Mouse (Mus musculus): ENCODE results near the gene Stim2. TPM values are rescaled to one million over a fixed set of nuclear protein-coding genes. Genes with fewer than 3 reads are reported as not detected.
A peak's percentile ranks its signal among the peaks of the same experiment; 100 is the strongest.

Stim2 gene
- total and polyA plus RNA-seq, 2 experiments from 2014 or later = 27.1 to 34.2 TPM

- Histone ChIP-seq H3K27ac (ENCODE audit: low read depth, low read length) (no peak overlapping the region), H3K4me1 (ENCODE audit: insufficient read depth) (no peaks in the 10 kb centered on the region), H3K4me2 (ENCODE audit: low read depth) (no peak overlapping the region), H3K9ac (no peak overlapping the region), H3K27me3 (ENCODE audit: insufficient read depth, low read length) (no peaks in the 10 kb centered on the region), H3K4me3 (ENCODE audit: low read depth, low read length) (no peak overlapping the region), H3K9me3 (ENCODE audit: low read length) (no peaks in the 10 kb centered on the region), H3K36me3 (ENCODE audit: insufficient read depth) (no peaks in the 10 kb centered on the region)
- DNase-seq (peak; percentile 76), ATAC-seq (peak; percentile 65)
- no peak for TF ChIP-seq CTCF (IDR thresholded peaks at IDR 0.05; ENCODE audit: low read depth)
- 42% methylated on average over 7 of the region's 7 CpGs for WGBS
These were observed 5.7 kb upstream of the Stim2 start for GRCm38 (mm10) chr5:53992616-53993015.

GRCm38 (mm10) chr5:53994576-53994975 is 3.7 kb upstream of the Stim2 start:
- Histone ChIP-seq H3K4me1 (ENCODE audit: insufficient read depth) (peaks cover under 1% of the 10 kb centered on the region; the same call in 1 of the 2 replicates), H3K36me3 (ENCODE audit: insufficient read depth) (no peaks in the 10 kb centered on the region), H3K4me3 (ENCODE audit: low read depth, low read length) (no peak overlapping the region), H3K4me2 (ENCODE audit: low read depth) (no peak overlapping the region), H3K9me3 (ENCODE audit: low read length) (no peaks in the 10 kb centered on the region), H3K27ac (ENCODE audit: low read depth, low read length) (no peak overlapping the region), H3K27me3 (ENCODE audit: insufficient read depth, low read length) (no peaks in the 10 kb centered on the region), H3K9ac (no peak overlapping the region)
- 78% methylated on average over 4 of the region's 4 CpGs for WGBS
- no peak for TF ChIP-seq CTCF (IDR thresholded peaks at IDR 0.05; ENCODE audit: low read depth)
- DNase-seq (no peak), ATAC-seq (no peak)

- H3K4me1 ChIP-seq (ENCODE audit: insufficient read depth) = peaks cover 8% of the 10 kb centered on the region; the same call in 1 of the 2 replicates
- peak; percentile 38 for ATAC-seq
- DNase-seq = peak; percentile 83
- no peaks in the 10 kb centered on the region for H3K9me3 ChIP-seq (ENCODE audit: low read length)
- 2% methylated on average over 34 of the region's 34 CpGs for WGBS
- peak overlapping the region; percentile 75 for H3K4me2 ChIP-seq (ENCODE audit: low read depth)
- no peaks in the 10 kb centered on the region for H3K36me3 ChIP-seq (ENCODE audit: insufficient read depth)
- TF ChIP-seq CTCF (IDR thresholded peaks at IDR 0.05; ENCODE audit: low read depth) = no peak
- H3K9ac ChIP-seq = peak overlapping the region; percentile 46
- peak overlapping the region; percentile 47 for H3K4me3 ChIP-seq (ENCODE audit: low read depth, low read length)
- H3K27me3 ChIP-seq (ENCODE audit: insufficient read depth, low read length) = no peaks in the 10 kb centered on the region
- no peak overlapping the region for H3K27ac ChIP-seq (ENCODE audit: low read depth, low read length)
These were observed 3.0 kb upstream of the Stim2 start for GRCm38 (mm10) chr5:53995316-53995715.

- TF ChIP-seq CTCF (IDR thresholded peaks at IDR 0.05; ENCODE audit: low read depth) = no peak
- no peak overlapping the region for H3K4me2 ChIP-seq (ENCODE audit: low read depth)
These were observed 1.5 kb upstream of the Stim2 start for GRCm38 (mm10) chr5:53996822-53997221.

GRCm38 (mm10) chr5:53998743-53999460 is 603 bp downstream of the Stim2 start:
- Histone ChIP-seq H3K27me3 (ENCODE audit: insufficient read depth, low read length) (no peaks in the 10 kb centered on the region), H3K4me3 (ENCODE audit: low read depth, low read length) (peak overlapping the region; percentile 73), H3K4me1 (ENCODE audit: insufficient read depth) (peaks cover 8% of the 10 kb centered on the region; the same call in 1 of the 2 replicates), H3K9ac (peak overlapping the region; percentile 69), H3K9me3 (ENCODE audit: low read length) (no peaks in the 10 kb centered on the region), H3K4me2 (ENCODE audit: low read depth) (peak overlapping the region; percentile 66), H3K27ac (ENCODE audit: low read depth, low read length) (peak overlapping the region; percentile 81), H3K36me3 (ENCODE audit: insufficient read depth) (no peaks in the 10 kb centered on the region)
- peak; percentile 74 for DNase-seq
- TF ChIP-seq CTCF (IDR thresholded peaks at IDR 0.05; ENCODE audit: low read depth) = no peak; the same call in 1 of the 2 replicates
- peak; percentile 21 for ATAC-seq
- 1% methylated on average over 71 of the region's 76 CpGs for WGBS

More at GRCm38 (mm10) chr5:53996822-53997221, 1.5 kb upstream of the Stim2 start:
- H3K27ac ChIP-seq (ENCODE audit: low read depth, low read length) = no peak overlapping the region
- H3K9me3 ChIP-seq (ENCODE audit: low read length) = no peaks in the 10 kb centered on the region
- H3K4me1 ChIP-seq (ENCODE audit: insufficient read depth) = peaks cover 8% of the 10 kb centered on the region; the same call in 1 of the 2 replicates
- no peaks in the 10 kb centered on the region for H3K36me3 ChIP-seq (ENCODE audit: insufficient read depth)
- no peak for DNase-seq
- no peaks in the 10 kb centered on the region for H3K27me3 ChIP-seq (ENCODE audit: insufficient read depth, low read length)
- no peak overlapping the region for H3K9ac ChIP-seq
- WGBS = 94% methylated on average over 6 of the region's 6 CpGs
- no peak overlapping the region for H3K4me3 ChIP-seq (ENCODE audit: low read depth, low read length)
- no peak for ATAC-seq

GRCm38 (mm10) chr5:53999461-53999770 is 1.1 kb downstream of the Stim2 start:
- TF ChIP-seq CTCF (IDR thresholded peaks at IDR 0.05; ENCODE audit: low read depth) = peak; percentile 39
- ATAC-seq = no peak

GRCm38 (mm10) chr5:53999831-54000230 is 1.5 kb downstream of the Stim2 start:
- Histone ChIP-seq H3K27me3 (ENCODE audit: insufficient read depth, low read length) (no peaks in the 10 kb centered on the region), H3K36me3 (ENCODE audit: insufficient read depth) (no peaks in the 10 kb centered on the region), H3K9ac (peak overlapping the region; percentile 69; the same call in 1 of the 2 replicates), H3K27ac (ENCODE audit: low read depth, low read length) (no peak overlapping the region), H3K4me1 (ENCODE audit: insufficient read depth) (peaks cover 8% of the 10 kb centered on the region; the same call in 1 of the 2 replicates), H3K4me2 (ENCODE audit: low read depth) (peak overlapping the region; percentile 66), H3K9me3 (ENCODE audit: low read length) (no peaks in the 10 kb centered on the region), H3K4me3 (ENCODE audit: low read depth, low read length) (peak overlapping the region; percentile 73)
- DNase-seq (no peak), ATAC-seq (no peak)
- TF ChIP-seq CTCF (IDR thresholded peaks at IDR 0.05; ENCODE audit: low read depth) = no peak
- 3% methylated on average over 2 of the region's 2 CpGs for WGBS

More at GRCm38 (mm10) chr5:53999461-53999770, 1.1 kb downstream of the Stim2 start:
- H3K4me1 ChIP-seq (ENCODE audit: insufficient read depth) = peaks cover 8% of the 10 kb centered on the region; the same call in 1 of the 2 replicates
- peak overlapping the region; percentile 81 for H3K27ac ChIP-seq (ENCODE audit: low read depth, low read length)
- no peaks in the 10 kb centered on the region for H3K9me3 ChIP-seq (ENCODE audit: low read length)
- WGBS = 1% methylated on average over 6 of the region's 6 CpGs
- no peak for DNase-seq
- peak overlapping the region; percentile 69 for H3K9ac ChIP-seq
- H3K36me3 ChIP-seq (ENCODE audit: insufficient read depth) = no peaks in the 10 kb centered on the region
- H3K4me3 ChIP-seq (ENCODE audit: low read depth, low read length) = peak overlapping the region; percentile 73
- peak overlapping the region; percentile 66 for H3K4me2 ChIP-seq (ENCODE audit: low read depth)
- H3K27me3 ChIP-seq (ENCODE audit: insufficient read depth, low read length) = no peaks in the 10 kb centered on the region
